Mouse (Mus musculus): ENCODE measurements around the gene Aar2.
A peak's percentile ranks its signal among the peaks of the same experiment; 100 is the strongest.

Aar2 gene

DNA sequence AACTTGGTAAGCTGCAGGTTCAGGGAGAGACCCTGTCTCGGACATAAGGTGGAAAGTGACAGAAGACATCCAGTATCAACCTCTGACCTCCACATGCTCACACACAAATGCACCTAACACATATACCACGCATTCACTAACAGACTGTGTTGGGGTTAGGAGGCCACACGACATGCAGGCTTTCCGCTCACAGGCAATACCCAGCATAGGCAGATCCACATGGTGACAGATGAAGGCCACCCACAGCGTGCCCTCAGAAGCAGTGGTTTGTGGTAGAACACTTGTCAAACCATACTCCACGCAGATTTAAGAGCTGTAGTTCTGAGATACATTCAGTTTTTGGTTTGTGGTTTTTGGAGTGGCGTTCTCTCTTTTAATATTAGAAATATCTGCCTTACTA, 21.3 kb downstream of the Aar2 start:
- DNase-seq (ENCODE audit: low spot score): no peak

DNA sequence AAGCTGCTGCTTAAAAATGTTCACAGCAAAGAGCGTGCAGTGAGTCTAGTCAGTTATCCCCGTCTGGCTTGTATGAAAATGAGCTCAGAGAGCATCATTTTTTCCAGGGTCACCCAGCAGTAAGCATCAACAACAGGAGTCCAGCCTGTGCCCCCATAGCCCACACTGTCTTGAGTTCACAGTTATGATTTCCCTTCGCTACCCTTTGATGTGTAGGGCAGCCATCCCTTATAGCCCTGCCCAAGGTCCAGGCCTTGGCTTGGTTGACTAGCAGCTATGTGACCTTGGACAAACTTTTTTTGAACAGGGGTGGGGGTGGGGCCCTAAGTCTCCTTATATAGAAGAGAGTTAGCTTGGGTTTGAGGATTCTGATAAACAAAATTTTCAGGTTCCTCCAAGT, 21.9 kb downstream of the Aar2 start:
- peak; percentile 71 for DNase-seq (ENCODE audit: low spot score)

DNA sequence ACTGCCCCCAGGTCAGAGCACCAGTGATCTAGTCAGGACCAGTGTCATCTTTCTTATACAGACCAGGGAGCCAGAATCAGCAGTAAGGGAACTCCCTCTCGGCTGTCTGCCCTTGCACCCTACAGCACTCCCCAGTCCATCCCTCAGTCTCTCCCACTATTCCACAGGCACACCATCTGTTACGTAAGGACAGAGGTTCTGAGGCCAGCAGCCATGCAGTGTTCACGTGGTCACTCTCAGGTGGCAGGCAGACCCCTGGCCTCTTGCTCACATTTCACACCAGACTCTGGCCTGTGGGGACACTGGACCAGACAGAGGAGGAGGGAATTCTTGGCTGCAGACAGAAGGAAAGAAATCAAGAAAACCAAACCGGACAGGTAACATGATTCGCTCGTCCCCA, 24.1 kb downstream of the Aar2 start:
- DNase-seq (ENCODE audit: low spot score): no peak

DNA sequence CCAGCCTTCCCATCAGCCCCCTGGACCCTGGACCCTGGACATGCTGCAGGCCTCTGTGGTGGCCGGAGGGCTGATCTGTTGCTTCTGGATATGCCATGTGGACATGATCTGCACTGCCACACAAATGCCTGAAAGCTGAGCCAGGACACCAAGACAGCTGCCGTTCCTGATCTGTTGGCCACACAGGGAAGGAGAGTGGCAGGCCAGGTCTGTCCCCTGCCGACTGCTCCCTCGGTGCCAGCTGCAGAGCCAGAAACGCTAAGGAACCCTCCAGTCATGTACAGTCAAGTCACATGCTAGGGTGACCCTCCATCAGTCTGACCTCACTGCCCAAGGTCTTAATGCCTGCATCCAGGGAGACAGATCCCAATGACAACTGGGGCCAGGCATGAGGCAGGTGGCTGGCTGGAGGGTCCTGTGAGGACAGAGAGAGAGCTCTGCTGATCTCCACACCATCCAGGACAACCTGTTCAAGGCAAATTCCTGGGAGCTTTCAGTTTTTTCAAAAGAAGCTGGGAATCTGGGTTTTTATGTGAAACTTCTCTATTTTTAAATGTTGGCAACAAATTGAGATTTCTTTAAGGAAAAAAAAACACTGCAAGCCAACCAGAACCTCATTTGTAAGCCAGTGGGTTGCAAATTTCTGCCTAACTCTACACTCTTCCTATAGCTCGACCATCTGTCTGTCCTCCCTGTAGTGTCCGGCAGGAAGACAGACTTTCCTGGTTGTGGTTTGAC, 29.6 kb downstream of the Aar2 start:
- DNase-seq (ENCODE audit: low spot score): no peak

DNA sequence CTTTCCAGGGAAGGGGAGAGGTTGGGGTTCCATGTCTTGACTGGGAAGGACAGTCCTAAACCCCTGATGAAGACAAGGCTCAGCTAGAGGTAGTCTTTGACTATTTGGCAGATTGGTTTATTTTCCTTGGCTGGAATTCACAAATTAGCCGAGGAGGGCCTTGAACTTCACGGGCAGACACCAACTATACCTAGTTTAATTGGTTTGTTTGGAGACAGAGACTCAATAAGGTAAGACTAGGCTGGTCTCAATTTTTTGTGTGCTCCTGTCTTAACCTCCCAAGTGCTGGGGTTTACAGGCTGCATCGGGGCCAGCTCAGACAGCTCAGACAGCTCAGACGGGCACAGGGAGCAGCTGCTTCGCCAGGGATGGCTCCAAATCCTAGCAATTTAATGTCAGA, 33.1 kb downstream of the Aar2 start:
- DNase-seq (ENCODE audit: low spot score): no peak

DNA sequence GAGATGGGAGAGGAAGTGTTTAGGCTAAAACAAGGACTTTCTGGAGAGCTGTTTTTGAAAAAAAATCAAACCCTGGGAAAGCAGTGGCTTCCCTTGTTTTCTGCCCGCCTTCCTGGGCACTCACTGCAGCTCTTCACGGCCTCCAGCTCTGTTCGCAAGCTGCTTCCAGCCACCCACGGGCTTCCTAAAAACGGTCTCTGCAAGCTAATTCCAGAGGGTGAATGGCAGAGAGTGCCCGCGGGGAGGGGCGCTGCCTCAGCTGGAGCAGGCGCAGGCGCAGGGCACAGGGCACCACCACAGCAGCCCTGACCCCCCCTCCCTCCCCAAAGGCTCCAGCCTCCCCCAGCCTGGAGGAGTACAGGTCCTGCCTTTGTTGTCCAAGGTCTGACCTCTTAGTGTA, 33.9 kb downstream of the Aar2 start:
- no peak for DNase-seq (ENCODE audit: low spot score)

GRCm38 (mm10) chr2:156582887-156583286, 35.5 kb downstream of the Aar2 start:
- DNase-seq (ENCODE audit: low spot score): no peak

DNA sequence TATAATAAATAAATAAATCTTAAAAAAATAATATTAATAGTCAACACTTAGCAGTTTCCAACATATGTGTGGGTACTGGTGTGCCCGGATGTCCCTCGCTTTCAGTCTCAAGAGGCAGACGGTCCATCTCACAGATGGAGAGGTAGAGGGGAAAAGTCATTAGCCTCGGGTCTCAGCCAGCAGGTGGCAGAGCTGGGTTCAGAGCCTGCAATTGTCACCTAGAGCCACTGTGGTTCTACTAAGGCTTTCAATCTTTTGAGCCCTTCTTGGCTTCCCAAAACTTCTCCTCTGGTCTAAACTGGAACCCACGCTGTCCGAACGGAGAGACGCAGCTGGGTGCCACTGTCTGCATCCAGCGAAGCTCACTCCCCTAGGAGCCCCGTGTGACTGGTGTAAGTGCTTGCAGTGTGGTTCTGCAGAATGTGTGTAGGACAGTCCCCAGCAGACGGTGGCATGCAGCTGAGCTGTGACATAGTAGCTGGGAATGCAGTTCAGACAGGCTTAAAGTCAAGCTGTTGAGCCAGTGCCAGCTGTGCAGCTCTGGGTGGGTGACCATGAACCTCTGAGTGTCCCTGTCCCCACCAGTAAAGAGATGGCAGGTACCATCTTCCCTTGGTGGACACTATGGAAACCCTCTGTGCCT, 36.9 kb downstream of the Aar2 start:
- DNase-seq (ENCODE audit: low spot score): no peak

DNA sequence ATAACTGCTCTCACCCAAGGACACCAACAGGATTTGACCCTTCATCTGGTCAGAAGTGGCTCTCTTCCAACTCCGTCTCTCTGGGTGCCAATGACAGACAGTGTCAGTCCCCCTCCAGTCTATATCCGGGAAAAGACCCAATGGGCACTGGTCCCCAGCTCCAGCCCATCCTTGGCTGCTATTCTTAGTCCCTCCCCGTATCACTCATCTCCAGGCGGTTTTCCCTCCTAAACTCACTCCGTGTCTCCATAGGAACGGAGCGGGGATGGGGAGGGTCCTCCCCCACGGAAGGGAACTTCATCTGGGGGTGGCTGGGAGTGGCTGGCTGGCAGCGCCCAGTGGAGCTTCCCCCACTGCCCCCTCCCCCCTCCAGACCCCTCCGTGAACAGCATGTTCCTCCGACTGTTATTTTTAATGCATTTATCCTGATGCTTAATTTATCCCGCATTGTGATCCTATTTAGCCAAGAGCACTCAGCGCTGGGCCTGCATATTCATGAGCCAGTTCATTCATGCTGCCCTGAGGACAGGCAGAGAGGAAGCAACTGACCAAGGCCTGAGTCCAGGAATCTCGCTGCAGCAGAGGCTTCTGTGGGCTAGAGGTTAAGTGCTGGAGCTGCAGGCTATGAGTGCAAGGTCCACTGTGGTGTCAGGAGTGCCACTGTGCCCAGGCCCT, 37.5 kb downstream of the Aar2 start:
- DNase-seq (ENCODE audit: low spot score): no peak

- DNase-seq (ENCODE audit: low spot score): no peak
Measured at GRCm38 (mm10) chr2:156589481-156589880, 42.1 kb downstream of the Aar2 start.

DNA sequence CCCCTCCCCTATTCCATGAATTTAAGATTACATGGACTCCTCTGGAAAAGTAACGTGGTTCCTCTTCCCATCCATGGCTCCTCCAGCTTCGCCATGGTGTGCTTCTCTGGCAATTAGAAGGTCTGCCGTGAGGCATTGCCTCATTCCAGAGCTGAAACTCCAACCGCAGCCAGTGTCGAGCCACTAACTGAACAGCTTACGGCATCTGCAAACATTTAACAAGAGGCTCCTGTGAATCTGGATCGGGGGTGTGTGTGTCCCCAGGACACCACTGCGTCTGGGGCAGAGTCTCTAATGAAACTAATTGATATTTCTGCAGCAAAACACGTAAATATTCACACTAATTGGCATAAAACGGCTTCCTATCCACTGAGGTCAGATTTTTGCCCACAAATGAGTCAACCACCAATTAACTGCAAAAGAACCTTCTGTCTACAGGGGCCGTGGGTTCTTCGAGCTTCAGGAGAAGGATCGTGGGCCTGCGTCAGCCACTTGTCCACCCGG, 47.7 kb downstream of the Aar2 start:
- DNase-seq (ENCODE audit: low spot score): no peak

- DNase-seq (ENCODE audit: low spot score): no peak
Measured at GRCm38 (mm10) chr2:156602581-156602980, 55.2 kb downstream of the Aar2 start.

DNA sequence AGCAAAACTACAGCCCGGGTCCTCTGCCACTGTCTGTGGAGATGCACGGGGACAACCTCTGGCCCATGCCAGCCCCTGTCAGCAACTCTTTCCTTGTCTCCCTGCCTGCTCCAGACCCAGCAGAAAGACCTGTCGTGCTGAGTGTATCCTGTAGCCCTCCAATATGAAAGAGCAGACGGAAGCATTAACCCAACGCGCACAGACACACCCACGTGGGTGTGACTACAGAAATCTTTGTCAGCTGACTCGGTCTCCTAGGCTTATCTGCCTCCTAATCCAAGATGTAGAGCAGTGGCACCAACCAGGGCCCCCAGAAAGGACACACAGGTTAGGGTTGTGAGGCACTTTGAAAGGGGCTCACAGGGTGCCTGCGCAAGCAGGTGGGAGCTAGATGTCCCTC, 56.3 kb downstream of the Aar2 start:
- no peak for DNase-seq (ENCODE audit: low spot score)

- DNase-seq (ENCODE audit: low spot score): no peak
Measured at GRCm38 (mm10) chr2:156605144-156605543, 57.8 kb downstream of the Aar2 start.

GRCm38 (mm10) chr2:156605971-156606370, 58.6 kb downstream of the Aar2 start:
- no peak for DNase-seq (ENCODE audit: low spot score)

DNA sequence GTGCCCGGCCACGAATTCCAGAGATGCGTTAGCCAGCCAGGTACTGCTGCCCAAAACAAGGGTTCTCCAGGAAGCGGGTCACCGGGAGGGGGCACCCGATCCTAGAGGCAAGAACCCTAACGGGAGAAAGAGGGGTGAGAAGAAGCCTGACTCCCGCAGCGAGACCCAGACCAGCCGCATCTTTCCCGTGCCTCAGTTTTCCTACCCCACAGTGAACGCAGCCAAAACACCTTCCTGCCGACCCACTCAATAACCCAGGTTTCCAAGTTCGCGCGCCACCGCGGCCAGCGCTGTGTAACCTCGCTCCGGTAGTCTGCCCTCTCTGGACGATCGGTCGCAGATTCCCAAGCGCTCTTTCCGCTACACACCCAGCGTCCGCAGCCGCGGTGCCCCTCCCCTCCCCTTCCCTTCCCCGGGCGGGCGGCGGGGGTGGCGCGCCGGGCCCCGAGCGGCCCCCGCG, 65.7 kb downstream of the Aar2 start:
- no peak for DNase-seq (ENCODE audit: low spot score)

GRCm38 (mm10) chr2:156613541-156614257, 66.3 kb downstream of the Aar2 start, which contains the start of gene Dlgap4:
Gene Dlgap4 (plus strand): TSS chr2:156613705.
- no peak for DNase-seq (ENCODE audit: low spot score)

- DNase-seq (ENCODE audit: low spot score): no peak
Measured at GRCm38 (mm10) chr2:156614258-156614556, 66.8 kb downstream of the Aar2 start.

DNA sequence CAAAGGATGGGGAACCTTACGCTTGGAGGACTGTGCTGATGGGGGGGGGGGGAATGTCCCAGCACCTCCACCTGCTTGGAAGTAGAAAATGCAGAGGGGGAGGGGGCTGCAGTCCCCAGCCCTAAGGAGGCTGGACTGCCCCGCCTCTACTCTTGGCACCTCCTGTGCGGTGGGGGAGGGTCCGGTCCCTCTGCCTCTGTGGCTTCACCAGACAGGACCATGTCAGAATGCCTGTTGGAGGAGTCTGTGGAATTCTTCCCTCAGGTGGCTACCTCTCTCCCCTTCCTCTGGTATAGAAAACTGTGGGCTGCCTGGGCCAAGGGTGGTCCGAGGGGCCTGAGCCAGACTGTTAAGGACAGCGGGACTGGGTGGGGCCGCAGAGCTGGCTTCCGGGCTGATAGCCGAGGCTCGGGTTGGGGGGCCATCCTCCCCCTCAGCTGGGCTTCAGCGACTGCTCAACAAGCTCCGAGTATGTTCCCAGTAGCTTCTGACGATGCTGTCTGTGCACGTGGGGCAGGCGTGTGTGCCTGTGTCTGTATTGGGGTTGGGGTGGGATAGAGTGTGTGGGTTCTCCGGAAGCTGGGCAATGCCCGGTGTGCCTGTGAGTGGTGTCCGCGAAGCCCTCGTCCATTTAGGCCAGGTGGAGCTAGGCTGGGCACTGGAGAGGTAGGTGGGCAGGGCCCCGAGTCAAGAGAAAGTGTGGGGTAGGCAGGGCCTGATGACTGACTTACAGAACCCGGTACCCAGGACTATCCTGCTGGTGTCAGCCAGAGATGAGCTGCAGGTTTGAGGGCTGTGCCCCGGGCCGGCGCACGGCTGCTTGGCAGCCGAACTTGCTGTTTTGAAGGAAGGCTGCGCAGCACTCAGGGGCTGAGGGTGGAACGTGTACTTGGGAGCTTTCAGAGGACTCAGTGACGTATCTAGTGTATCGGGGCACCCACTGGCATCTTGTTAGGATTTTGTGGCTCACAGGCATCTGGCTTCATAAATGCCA, 67.6 kb downstream of the Aar2 start:
- no peak for DNase-seq (ENCODE audit: low spot score)

DNA sequence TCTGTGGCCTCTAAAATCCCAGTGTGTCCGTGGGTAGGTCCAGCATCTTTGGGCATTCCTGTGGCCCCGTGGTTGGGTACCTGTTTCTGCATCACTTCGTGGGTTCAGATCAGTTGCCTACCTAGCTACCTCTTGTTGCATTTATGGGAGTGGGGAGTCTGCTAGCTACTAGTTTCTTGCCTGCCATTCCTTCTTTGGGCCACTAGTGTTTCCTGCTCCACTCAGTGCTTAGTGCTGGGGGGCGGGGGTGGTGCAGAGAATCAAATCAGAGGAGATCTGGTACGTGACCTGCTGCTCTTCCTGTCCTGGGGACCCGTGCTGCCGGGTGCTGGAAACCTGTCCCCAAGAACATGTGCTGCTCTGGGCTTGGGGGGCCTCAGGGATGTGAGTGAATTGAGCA, 69.1 kb downstream of the Aar2 start:
- DNase-seq (ENCODE audit: low spot score): no peak

GRCm38 (mm10) chr2:156617536-156617935, 70.2 kb downstream of the Aar2 start:
- no peak for DNase-seq (ENCODE audit: low spot score)

All from ovary, adult 18-20 months (tissue).